Mouse (Mus musculus): Measurements from ENCODE around the gene Gm21188. TPM values are rescaled to one million over a fixed set of nuclear protein-coding genes. Genes with fewer than 3 reads are reported as not detected.
"Not testable (repeated sequence)": the region's sequence is repeated elsewhere in the genome, so short reads cannot be mapped to it uniquely, and the experiment has no call there.

Gene Gm21188
- polyA plus RNA-seq, 1 experiment from 2014 or later: 0.12 TPM

- H3K27me3 ChIP-seq (ENCODE audit: insufficient read depth, low read length); H3K9me3 ChIP-seq (replicated peaks; ENCODE audit: low read length); H3K4me3 ChIP-seq (replicated peaks; ENCODE audit: low read depth, low read length); DNase-seq (ENCODE audit: low spot score); H3K36me3 ChIP-seq (ENCODE audit: insufficient read depth, low read length); H3K27ac ChIP-seq; ATAC-seq (replicated peaks; ENCODE audit: low FRiP score, low read depth); H3K4me2 ChIP-seq (ENCODE audit: low read length); H3K9ac ChIP-seq (ENCODE audit: low read depth, low read length); H3K4me1 ChIP-seq (replicated peaks; ENCODE audit: insufficient read depth, low read length): not testable (repeated sequence)
- WGBS: no CpG with 5 or more reads among the region's 4 CpGs
Observed at GRCm38 (mm10) chr13:120062903-120063302, 10.9 kb upstream of the Gm21188 start.

GRCm38 (mm10) chr13:120048608-120049007, 3.4 kb downstream of the Gm21188 start:
- H3K4me2 ChIP-seq (ENCODE audit: low read length); DNase-seq (ENCODE audit: low spot score); H3K4me1 ChIP-seq (replicated peaks; ENCODE audit: insufficient read depth, low read length); H3K4me3 ChIP-seq (replicated peaks; ENCODE audit: low read depth, low read length); H3K27me3 ChIP-seq (ENCODE audit: insufficient read depth, low read length); H3K9ac ChIP-seq (ENCODE audit: low read depth, low read length); ATAC-seq (replicated peaks; ENCODE audit: low FRiP score, low read depth); H3K9me3 ChIP-seq (replicated peaks; ENCODE audit: low read length); H3K36me3 ChIP-seq (ENCODE audit: insufficient read depth, low read length); H3K27ac ChIP-seq: not testable (repeated sequence)
- WGBS: no CpG with 5 or more reads among the region's 5 CpGs

- H3K36me3 ChIP-seq (ENCODE audit: insufficient read depth, low read length); H3K4me3 ChIP-seq (replicated peaks; ENCODE audit: low read depth, low read length); H3K4me1 ChIP-seq (replicated peaks; ENCODE audit: insufficient read depth, low read length); H3K27ac ChIP-seq; H3K9ac ChIP-seq (ENCODE audit: low read depth, low read length); H3K4me2 ChIP-seq (ENCODE audit: low read length); H3K27me3 ChIP-seq (ENCODE audit: insufficient read depth, low read length); H3K9me3 ChIP-seq (replicated peaks; ENCODE audit: low read length); DNase-seq (ENCODE audit: low spot score): not testable (repeated sequence)
- WGBS: no CpG with 5 or more reads among the region's 2 CpGs
- ATAC-seq (replicated peaks; ENCODE audit: low FRiP score, low read depth): 0 out of 2 replicates have a peak, but pooled peaks have one; percentile 40
Observed at GRCm38 (mm10) chr13:120048186-120048585, 3.8 kb downstream of the Gm21188 start.

GRCm38 (mm10) chr13:120046422-120047209, 5.4 kb downstream of the Gm21188 start:
- not testable (repeated sequence) for H3K9me3 ChIP-seq (replicated peaks; ENCODE audit: low read length); H3K27ac ChIP-seq; H3K4me3 ChIP-seq (replicated peaks; ENCODE audit: low read depth, low read length); H3K36me3 ChIP-seq (ENCODE audit: insufficient read depth, low read length); H3K4me2 ChIP-seq (ENCODE audit: low read length); ATAC-seq (replicated peaks; ENCODE audit: low FRiP score, low read depth); H3K9ac ChIP-seq (ENCODE audit: low read depth, low read length); DNase-seq (ENCODE audit: low spot score); H3K27me3 ChIP-seq (ENCODE audit: insufficient read depth, low read length); H3K4me1 ChIP-seq (replicated peaks; ENCODE audit: insufficient read depth, low read length)
- WGBS: 3% methylated on average over 16 of the region's 40 CpGs

DNA sequence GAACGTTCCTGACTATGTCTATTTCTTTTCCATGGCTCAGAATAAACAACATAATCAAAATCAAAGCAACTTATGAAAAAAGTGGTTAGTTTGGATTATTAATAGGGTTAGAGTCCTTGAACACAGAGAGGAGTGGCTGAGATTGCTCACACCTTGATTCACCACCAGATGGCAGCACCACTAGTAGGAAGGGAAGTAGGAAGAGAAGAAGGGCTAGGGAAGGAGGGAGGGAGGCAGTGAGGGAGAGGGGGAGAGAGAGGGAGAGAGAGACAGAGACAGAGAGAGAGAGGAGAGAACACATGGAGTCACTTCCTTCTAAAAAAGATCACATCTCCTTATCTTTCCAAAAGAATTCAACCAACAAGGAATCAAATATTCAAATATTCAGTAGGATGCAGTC, 10.8 kb downstream of the Gm21188 start:
- TF ChIP-seq CTCF (IDR thresholded peaks at IDR 0.05; ENCODE audit: low read depth): peak; percentile 52
- not testable (repeated sequence) for H3K4me1 ChIP-seq (replicated peaks; ENCODE audit: insufficient read depth, low read length); H3K27ac ChIP-seq; H3K9ac ChIP-seq (ENCODE audit: low read depth, low read length); H3K4me2 ChIP-seq (ENCODE audit: low read length); H3K27me3 ChIP-seq (ENCODE audit: insufficient read depth, low read length); H3K36me3 ChIP-seq (ENCODE audit: insufficient read depth, low read length); H3K4me3 ChIP-seq (replicated peaks; ENCODE audit: low read depth, low read length); H3K9me3 ChIP-seq (replicated peaks; ENCODE audit: low read length); ATAC-seq (replicated peaks; ENCODE audit: low FRiP score, low read depth); DNase-seq (ENCODE audit: low spot score)
- no CpG with 5 or more reads among the region's 1 CpGs for WGBS

- H3K27ac ChIP-seq; H3K9me3 ChIP-seq (replicated peaks; ENCODE audit: low read length); H3K36me3 ChIP-seq (ENCODE audit: insufficient read depth, low read length); H3K4me1 ChIP-seq (replicated peaks; ENCODE audit: insufficient read depth, low read length); DNase-seq (ENCODE audit: low spot score); H3K4me2 ChIP-seq (ENCODE audit: low read length); H3K27me3 ChIP-seq (ENCODE audit: insufficient read depth, low read length); H3K4me3 ChIP-seq (replicated peaks; ENCODE audit: low read depth, low read length); ATAC-seq (replicated peaks; ENCODE audit: low FRiP score, low read depth); H3K9ac ChIP-seq (ENCODE audit: low read depth, low read length): not testable (repeated sequence)
- WGBS: 5% methylated on average over 6 of the region's 6 CpGs
Observed at GRCm38 (mm10) chr13:120037881-120038280, 14.1 kb downstream of the Gm21188 start.

DNA sequence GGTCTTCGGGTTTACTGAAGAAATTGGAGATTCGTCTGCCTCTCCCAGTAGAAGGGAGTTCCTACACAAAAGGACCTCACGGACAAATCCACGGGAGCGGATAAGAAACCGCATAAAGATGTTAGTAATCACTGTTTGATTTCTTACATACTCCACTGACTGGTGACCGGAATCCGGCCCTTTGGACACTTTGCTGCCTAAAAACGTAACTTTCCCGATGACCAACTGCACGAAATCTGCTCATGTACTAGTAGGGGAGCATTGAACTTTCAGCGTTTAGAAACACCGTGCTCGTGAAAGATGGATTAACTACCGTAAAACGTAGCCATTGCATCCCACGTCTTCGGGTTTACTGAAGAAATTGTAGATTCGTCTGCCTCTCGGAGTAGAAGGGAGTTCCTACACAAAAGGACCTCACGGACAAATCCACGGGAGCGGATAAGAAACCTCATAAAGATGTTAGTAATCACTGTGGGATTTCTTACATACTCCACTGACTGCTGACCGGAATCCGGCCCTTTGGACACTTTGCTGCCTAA, 15.3 kb downstream of the Gm21188 start:
- H3K4me2 ChIP-seq (ENCODE audit: low read length); H3K27me3 ChIP-seq (ENCODE audit: insufficient read depth, low read length); H3K27ac ChIP-seq; H3K9me3 ChIP-seq (replicated peaks; ENCODE audit: low read length); ATAC-seq (replicated peaks; ENCODE audit: low FRiP score, low read depth); H3K4me3 ChIP-seq (replicated peaks; ENCODE audit: low read depth, low read length); H3K9ac ChIP-seq (ENCODE audit: low read depth, low read length); DNase-seq (ENCODE audit: low spot score); H3K36me3 ChIP-seq (ENCODE audit: insufficient read depth, low read length); H3K4me1 ChIP-seq (replicated peaks; ENCODE audit: insufficient read depth, low read length): not testable (repeated sequence)
- under 1% methylated on average over 23 of the region's 25 CpGs for WGBS

DNA sequence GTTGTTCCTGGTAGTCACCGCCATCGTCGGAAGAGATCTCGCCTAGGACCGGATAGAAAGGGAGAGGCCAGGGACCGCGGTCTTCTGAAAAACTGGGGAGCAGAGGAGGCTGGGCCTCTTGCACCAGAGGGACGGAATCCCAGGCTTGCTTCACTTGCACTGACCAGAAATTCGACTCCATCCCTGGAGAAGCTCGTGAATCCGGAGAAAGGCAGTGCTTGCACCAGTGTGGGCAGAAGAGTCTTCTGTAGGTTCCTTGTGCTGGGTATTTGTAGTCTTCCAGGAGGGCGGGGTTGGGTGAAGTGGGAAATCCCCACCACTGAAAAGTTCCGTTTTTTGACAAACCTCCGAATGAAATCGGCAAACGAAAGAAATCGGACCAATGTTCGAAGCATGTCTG, 16.8 kb downstream of the Gm21188 start:
- H3K4me2 ChIP-seq (ENCODE audit: low read length); DNase-seq (ENCODE audit: low spot score); H3K27me3 ChIP-seq (ENCODE audit: insufficient read depth, low read length); ATAC-seq (replicated peaks; ENCODE audit: low FRiP score, low read depth); H3K4me3 ChIP-seq (replicated peaks; ENCODE audit: low read depth, low read length); H3K27ac ChIP-seq; H3K4me1 ChIP-seq (replicated peaks; ENCODE audit: insufficient read depth, low read length); H3K9ac ChIP-seq (ENCODE audit: low read depth, low read length); H3K9me3 ChIP-seq (replicated peaks; ENCODE audit: low read length); H3K36me3 ChIP-seq (ENCODE audit: insufficient read depth, low read length): not testable (repeated sequence)
- WGBS: 0% methylated on average over 9 of the region's 18 CpGs

- 0 out of 2 replicates have a peak, but pooled peaks have one; percentile 46 for ATAC-seq (replicated peaks; ENCODE audit: low FRiP score, low read depth)
- 2% methylated on average over 3 of the region's 10 CpGs for WGBS
- not testable (repeated sequence) for H3K9ac ChIP-seq (ENCODE audit: low read depth, low read length)
Observed at GRCm38 (mm10) chr13:120034637-120035036, 17.4 kb downstream of the Gm21188 start.

More at GRCm38 (mm10) chr13:120034637-120035036, 17.4 kb downstream of the Gm21188 start:
- not testable (repeated sequence) for H3K4me3 ChIP-seq (replicated peaks; ENCODE audit: low read depth, low read length); H3K27me3 ChIP-seq (ENCODE audit: insufficient read depth, low read length); H3K36me3 ChIP-seq (ENCODE audit: insufficient read depth, low read length); H3K4me1 ChIP-seq (replicated peaks; ENCODE audit: insufficient read depth, low read length); H3K4me2 ChIP-seq (ENCODE audit: low read length); H3K27ac ChIP-seq; DNase-seq (ENCODE audit: low spot score); H3K9me3 ChIP-seq (replicated peaks; ENCODE audit: low read length)

Data from kidney, postnatal 0 days (tissue).